Mouse (Mus musculus) mesoderm, embryonic 11.5 days (tissue): ENCODE results near the gene B4galt3.
"Not testable (repeated sequence)": the region's sequence is repeated elsewhere in the genome, so short reads cannot be mapped to it uniquely, and the experiment has no call there.

ENCODE experiments used
- DNase-seq: peaks from one replicate; pipeline ENCODE4 v3.0.0-alpha.2; 2012; ENCODE audit warnings: low read depth, low spot score

B4galt3 gene

GRCm38 (mm10) chr1:171239992-171240744 is 30.0 kb upstream of the B4galt3 start:
- DNase-seq = no peak

- no peak for DNase-seq
Measured at GRCm38 (mm10) chr1:171240911-171241310, 29.2 kb upstream of the B4galt3 start.

GRCm38 (mm10) chr1:171241952-171242351 is 28.2 kb upstream of the B4galt3 start:
- DNase-seq = not testable (repeated sequence)

GRCm38 (mm10) chr1:171245353-171245752 is 24.8 kb upstream of the B4galt3 start:
- DNase-seq = no peak

GRCm38 (mm10) chr1:171246709-171247452 is 23.2 kb upstream of the B4galt3 start:
- DNase-seq = peak; percentile 97

GRCm38 (mm10) chr1:171247453-171247841 is 22.7 kb upstream of the B4galt3 start:
- no peak for DNase-seq

- no peak for DNase-seq
Measured at GRCm38 (mm10) chr1:171247916-171248315, 22.2 kb upstream of the B4galt3 start.

- no peak for DNase-seq
Measured at GRCm38 (mm10) chr1:171248386-171249226, 21.5 kb upstream of the B4galt3 start.

- peak; percentile 37 for DNase-seq
Measured at GRCm38 (mm10) chr1:171249913-171250600, 20.1 kb upstream of the B4galt3 start, which contains the start of gene Adamts4. Gene Adamts4 (plus strand): TSS chr1:171250421.

- no peak for DNase-seq
Measured at GRCm38 (mm10) chr1:171250680-171251593, 19.2 kb upstream of the B4galt3 start, which contains the start of gene Ndufs2. Gene Ndufs2 (minus strand): TSS chr1:171251388.

- DNase-seq = peak; percentile 34
Measured at GRCm38 (mm10) chr1:171251594-171252324, 18.4 kb upstream of the B4galt3 start.

GRCm38 (mm10) chr1:171252415-171252814 is 17.7 kb upstream of the B4galt3 start:
- no peak for DNase-seq

GRCm38 (mm10) chr1:171256095-171256818 is 13.9 kb upstream of the B4galt3 start:
- no peak for DNase-seq

GRCm38 (mm10) chr1:171256937-171257548 is 13.1 kb upstream of the B4galt3 start:
- DNase-seq = peak; percentile 81

- DNase-seq = no peak
Measured at GRCm38 (mm10) chr1:171257781-171258180, 12.3 kb upstream of the B4galt3 start.

GRCm38 (mm10) chr1:171258921-171259320 is 11.2 kb upstream of the B4galt3 start:
- DNase-seq = no peak

- no peak for DNase-seq
Measured at GRCm38 (mm10) chr1:171260316-171260715, 9.8 kb upstream of the B4galt3 start.

- DNase-seq = no peak
Measured at GRCm38 (mm10) chr1:171262594-171263130, 7.5 kb upstream of the B4galt3 start.
